Mouse (Mus musculus) lung, postnatal 0 days (tissue): ENCODE measurements around the gene Mast4.

Experiments used
- CTCF ChIP-seq: IDR thresholded peaks from 2 replicates; pipeline ENCODE4 v1.5.1; 2016; ENCODE audit warnings: antibody characterized with exemption, mild to moderate bottlenecking
- EP300 ChIP-seq: IDR thresholded peaks from 2 replicates; pipeline ENCODE4 v1.6.1; 2016; ENCODE audit warnings: antibody characterized with exemption, mild to moderate bottlenecking, control low read depth

GRCm38 (mm10) chr13:103061680-103062079 lies 272.6 kb downstream of the Mast4 start:
- TF ChIP-seq CTCF, result no peak
- TF ChIP-seq EP300, result no peak
